Mouse (Mus musculus): ENCODE measurements around the gene Ubl5. TPM values are rescaled to one million over a fixed set of nuclear protein-coding genes. Genes with fewer than 3 reads are reported as not detected.

The Ubl5 gene
- polyA plus RNA-seq, 1 experiment from 2014 or later, result 330 TPM

DNA sequence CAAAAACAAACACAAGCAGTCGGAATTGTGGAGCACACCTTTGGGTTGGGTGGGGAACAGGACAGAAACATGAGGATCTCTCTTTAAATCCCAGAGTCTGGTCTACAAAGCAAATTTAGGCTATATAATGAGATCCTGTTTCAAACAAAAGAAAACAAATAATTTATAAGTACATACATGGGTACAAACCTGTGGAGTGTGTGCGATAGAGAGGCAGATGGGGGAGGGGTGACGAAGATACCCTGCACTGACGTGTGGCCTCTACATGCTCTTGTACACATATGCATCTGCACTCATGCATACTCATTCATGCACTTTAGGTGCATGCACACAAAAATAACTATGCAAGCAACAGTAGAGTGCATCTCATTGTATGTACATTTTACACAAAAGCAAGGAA is 3.2 kb upstream of the Ubl5 start:
- Histone ChIP-seq H3K4me1 (peaks cover 18% of the 10 kb centered on the region), H3K9me3 (replicated peaks) (no peaks in the 10 kb centered on the region), H3K27me3 (ENCODE audit: low read depth, poor library complexity, severe bottlenecking) (no peaks in the 10 kb centered on the region), H3K4me3 (no peak overlapping the region), H3K27ac (no peak overlapping the region), H3K36me3 (peaks cover 35% of the 10 kb centered on the region)
- WGBS, result 96% methylated on average over 4 of the region's 4 CpGs
- DNase-seq (ENCODE audit: low spot score), result no peak

DNA sequence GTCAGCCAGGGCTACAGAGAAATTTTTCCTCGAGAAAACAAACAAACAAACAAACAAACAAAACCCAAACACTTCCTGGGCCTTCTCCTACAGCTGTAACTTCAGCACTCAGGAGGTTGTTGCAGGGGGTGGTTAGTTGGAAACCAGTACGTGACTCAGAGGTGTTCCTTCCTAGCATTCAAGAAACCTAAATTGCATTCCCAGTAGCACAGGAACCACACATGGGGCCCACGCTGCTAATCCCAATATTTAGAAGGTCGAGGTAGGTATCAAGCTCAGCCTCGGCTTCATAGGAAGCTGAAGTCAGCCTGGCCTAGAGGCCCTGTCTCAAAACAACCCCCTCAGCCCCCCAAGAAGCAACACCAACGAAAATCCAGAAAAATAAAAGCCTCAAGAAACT is 1.2 kb upstream of the Ubl5 start:
- H3K4me1 ChIP-seq, result peaks cover 21% of the 10 kb centered on the region
- peak overlapping the region; percentile 93 for H3K27ac ChIP-seq
- H3K27me3 ChIP-seq (ENCODE audit: low read depth, poor library complexity, severe bottlenecking), result no peaks in the 10 kb centered on the region
- peaks cover 39% of the 10 kb centered on the region for H3K36me3 ChIP-seq
- no peaks in the 10 kb centered on the region for H3K9me3 ChIP-seq (replicated peaks)
- WGBS, result 30% methylated on average over 6 of the region's 6 CpGs
- DNase-seq (ENCODE audit: low spot score), result no peak
- peak overlapping the region; percentile 84 for H3K4me3 ChIP-seq

DNA sequence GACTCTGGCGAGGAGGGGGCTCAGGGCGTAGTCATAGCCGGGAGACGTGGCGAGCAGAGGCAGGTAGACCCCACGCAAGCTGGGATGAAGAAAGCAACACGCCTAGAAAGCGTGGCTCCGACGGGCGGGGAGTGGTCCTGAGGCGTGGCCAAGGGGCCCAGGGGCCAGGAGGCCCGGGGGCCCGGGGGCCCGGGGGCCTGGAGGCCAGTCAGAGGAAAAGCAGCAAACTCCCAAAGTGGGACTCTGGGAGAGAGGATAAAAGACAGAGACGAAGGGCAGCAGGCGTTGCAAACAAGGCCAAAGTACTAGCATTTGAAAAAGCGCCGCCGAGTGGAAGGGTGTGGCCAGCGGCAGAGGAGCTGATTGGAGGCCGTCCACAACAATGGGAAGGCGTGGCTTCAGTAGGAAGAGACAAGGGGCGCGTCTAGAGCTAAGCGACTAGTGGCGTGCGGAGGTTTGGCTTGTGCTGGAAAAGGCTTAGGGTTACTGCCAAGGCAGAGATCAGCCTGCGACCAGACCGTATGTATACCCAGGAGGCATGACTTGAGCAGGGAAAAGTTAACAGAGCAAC is 303 bp downstream of the Ubl5 start:
- peaks cover 21% of the 10 kb centered on the region for H3K4me1 ChIP-seq
- peak overlapping the region; percentile 84 for H3K4me3 ChIP-seq
- peak overlapping the region; percentile 93 for H3K27ac ChIP-seq
- under 1% methylated on average over 30 of the region's 30 CpGs for WGBS
- H3K27me3 ChIP-seq (ENCODE audit: low read depth, poor library complexity, severe bottlenecking), result no peaks in the 10 kb centered on the region
- peak; percentile 85 for DNase-seq (ENCODE audit: low spot score)
- peaks cover 39% of the 10 kb centered on the region for H3K36me3 ChIP-seq
- no peaks in the 10 kb centered on the region for H3K9me3 ChIP-seq (replicated peaks)

DNA sequence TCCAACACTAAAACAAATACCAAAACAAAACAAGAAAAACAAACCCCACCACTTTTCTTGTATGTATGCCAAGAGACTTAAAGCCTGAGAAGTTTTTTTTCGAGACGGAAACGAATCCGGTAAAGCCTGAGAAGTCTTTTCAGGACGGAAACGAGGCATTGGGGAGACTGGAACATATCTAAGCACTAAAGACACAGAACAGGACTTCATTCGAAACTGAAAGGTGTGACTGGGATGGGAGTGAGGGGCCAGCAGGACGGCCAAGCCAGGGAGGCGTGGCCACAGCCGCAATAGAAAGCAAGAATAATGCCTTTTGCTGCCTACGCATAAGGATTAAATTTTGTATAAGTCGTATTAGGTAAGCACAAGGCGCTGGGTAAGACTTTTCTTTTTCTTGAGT is 1.1 kb downstream of the Ubl5 start:
- WGBS, result 14% methylated on average over 13 of the region's 13 CpGs
- Histone ChIP-seq H3K9me3 (replicated peaks) (no peaks in the 10 kb centered on the region), H3K4me1 (peaks cover 21% of the 10 kb centered on the region), H3K27me3 (ENCODE audit: low read depth, poor library complexity, severe bottlenecking) (no peaks in the 10 kb centered on the region), H3K4me3 (peak overlapping the region; percentile 84), H3K27ac (peak overlapping the region; percentile 33; the same call in 1 of the 2 replicates), H3K36me3 (peaks cover 38% of the 10 kb centered on the region)
- DNase-seq (ENCODE audit: low spot score), result no peak

DNA sequence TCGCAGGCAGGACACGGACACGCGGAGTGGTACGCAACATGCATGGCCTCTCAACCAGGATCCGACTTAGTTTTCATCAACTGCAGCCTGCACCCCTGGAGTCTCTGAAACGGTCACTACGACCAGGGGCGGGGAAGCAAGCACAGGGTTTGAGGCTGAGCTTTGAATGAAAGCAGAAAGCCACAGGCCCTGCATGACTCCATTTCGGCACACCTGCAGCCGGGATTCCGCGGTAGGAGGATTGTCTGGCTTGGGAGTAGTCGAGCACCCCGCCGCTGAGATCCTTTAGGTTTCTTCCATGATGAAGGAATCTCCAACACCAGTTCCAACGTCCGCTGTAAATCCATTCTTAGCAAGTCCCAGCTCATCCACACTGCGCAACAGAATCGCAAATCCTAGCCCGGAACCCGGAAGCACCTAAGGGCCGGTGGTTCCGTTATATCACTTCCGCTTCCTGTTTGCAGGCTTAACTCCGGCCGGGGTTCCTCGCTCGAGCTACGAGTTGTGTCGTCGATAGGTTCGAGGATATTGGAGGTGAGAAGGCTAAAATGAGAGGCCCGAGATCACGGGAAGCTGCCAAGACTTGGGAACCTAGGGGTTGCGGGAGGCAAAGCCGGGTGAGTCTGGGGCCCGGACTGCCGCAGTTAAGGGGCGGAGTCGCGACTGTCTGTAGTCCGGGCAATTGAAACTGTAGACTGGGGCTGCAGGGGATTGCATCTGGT is 1.8 kb downstream of the Ubl5 start, which contains the start of gene Fbxl12:
TSS of gene Fbxl12 (minus strand) at position 408 of the 722 bp plus-strand sequence.
- H3K9me3 ChIP-seq (replicated peaks), result no peaks in the 10 kb centered on the region
- H3K27ac ChIP-seq, result peak within 1 kb of the TSS; percentile 62
- DNase-seq (ENCODE audit: low spot score), result peak; percentile 82
- H3K27me3 ChIP-seq (ENCODE audit: low read depth, poor library complexity, severe bottlenecking), result no peaks in the 10 kb centered on the region
- under 1% methylated on average over 43 of the region's 43 CpGs for WGBS
- peaks cover 21% of the 10 kb centered on the region for H3K4me1 ChIP-seq
- peaks cover 33% of the 10 kb centered on the region for H3K36me3 ChIP-seq
- peak within 1 kb of the TSS; percentile 84 for H3K4me3 ChIP-seq

DNA sequence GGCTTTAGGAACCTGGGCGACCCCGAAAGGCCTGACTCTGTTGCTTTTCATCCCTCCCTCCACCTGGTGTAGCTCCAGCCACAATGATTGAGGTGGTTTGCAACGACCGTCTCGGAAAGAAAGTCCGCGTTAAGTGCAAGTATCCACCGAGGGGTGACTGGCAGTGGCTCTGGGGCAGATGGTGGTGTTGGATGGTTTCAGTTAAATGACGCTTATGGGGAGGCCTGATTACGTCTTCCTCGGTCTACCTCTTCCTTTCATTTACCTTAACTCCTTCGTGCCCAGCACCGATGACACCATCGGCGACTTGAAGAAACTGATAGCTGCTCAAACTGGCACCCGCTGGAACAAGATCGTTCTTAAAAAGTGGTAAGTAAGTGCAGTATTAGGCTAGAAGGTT is 2.4 kb downstream of the Ubl5 start:
- Histone ChIP-seq H3K9me3 (replicated peaks) (no peaks in the 10 kb centered on the region), H3K27me3 (ENCODE audit: low read depth, poor library complexity, severe bottlenecking) (no peaks in the 10 kb centered on the region), H3K27ac (peak overlapping the region; percentile 62), H3K36me3 (peaks cover 31% of the 10 kb centered on the region), H3K4me3 (peak overlapping the region; percentile 84), H3K4me1 (peaks cover 21% of the 10 kb centered on the region)
- DNase-seq (ENCODE audit: low spot score), result no peak
- WGBS, result 5% methylated on average over 17 of the region's 17 CpGs

DNA sequence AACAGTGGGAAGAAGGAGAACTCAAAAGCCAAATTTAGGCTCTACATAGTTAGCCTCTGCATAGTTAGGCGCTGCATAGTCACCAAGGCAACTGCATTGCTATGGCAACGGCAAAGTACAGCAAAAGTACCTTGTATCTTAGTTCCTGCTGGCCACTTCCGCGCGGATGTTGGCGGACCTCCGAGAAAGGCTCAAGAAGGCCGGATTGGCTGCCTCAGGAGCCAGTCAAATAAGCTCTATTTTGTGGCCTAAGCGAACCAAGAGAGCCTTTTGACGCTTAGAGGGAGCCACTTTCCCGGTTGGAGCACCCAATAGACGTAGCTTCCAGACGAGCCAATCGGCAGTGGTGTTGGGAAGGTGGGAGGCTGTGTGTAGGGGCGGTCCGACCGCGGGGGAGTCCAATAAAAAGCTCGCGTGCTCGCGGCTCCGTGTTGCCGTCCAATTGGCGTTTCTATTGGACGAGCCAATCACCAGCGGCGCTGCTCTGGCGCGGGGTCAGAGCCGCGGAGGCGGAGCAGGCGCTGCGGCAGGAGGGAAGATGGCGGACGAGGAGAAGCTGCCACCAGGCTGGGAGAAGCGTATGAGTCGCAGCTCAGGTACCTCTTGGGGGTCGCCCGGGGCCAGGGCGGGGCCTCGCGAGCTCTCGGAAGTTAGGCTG is 9.1 kb downstream of the Ubl5 start, which contains the start of gene Pin1:
TSS of gene Pin1 (plus strand) at position 494 of the 658 bp plus-strand sequence.
- H3K27ac ChIP-seq, result peak within 1 kb of the TSS; percentile 90
- under 1% methylated on average over 45 of the region's 45 CpGs for WGBS
- no peaks in the 10 kb centered on the region for H3K9me3 ChIP-seq (replicated peaks)
- peaks cover 56% of the 10 kb centered on the region for H3K36me3 ChIP-seq
- H3K4me3 ChIP-seq, result peak within 1 kb of the TSS; percentile 97
- no peaks in the 10 kb centered on the region for H3K27me3 ChIP-seq (ENCODE audit: low read depth, poor library complexity, severe bottlenecking)
- peak; percentile 95 for DNase-seq (ENCODE audit: low spot score)
- peaks cover 23% of the 10 kb centered on the region for H3K4me1 ChIP-seq

DNA sequence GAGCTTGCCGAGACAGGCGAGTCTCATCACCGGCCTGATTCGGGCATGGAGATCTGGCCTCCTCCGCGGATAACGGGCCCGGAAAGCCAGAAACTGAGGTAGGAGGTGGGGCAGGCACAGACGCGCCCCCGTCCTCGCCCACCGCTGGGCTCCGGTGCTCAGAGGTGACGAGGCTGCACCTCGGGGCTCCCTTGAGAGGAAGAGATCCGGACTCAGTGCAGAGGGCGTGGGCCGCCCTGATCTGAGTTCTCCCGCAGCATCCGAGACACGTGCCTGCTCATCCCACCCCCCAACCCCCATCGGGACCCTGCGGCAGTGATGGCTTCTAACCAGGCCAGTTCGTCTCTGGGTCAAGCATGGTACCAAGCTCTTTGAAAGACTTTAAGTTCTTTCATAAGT is 9.6 kb downstream of the Ubl5 start:
- peak overlapping the region; percentile 97 for H3K4me3 ChIP-seq
- H3K27ac ChIP-seq, result peak overlapping the region; percentile 90
- 0% methylated on average over 25 of the region's 25 CpGs for WGBS

DNA sequence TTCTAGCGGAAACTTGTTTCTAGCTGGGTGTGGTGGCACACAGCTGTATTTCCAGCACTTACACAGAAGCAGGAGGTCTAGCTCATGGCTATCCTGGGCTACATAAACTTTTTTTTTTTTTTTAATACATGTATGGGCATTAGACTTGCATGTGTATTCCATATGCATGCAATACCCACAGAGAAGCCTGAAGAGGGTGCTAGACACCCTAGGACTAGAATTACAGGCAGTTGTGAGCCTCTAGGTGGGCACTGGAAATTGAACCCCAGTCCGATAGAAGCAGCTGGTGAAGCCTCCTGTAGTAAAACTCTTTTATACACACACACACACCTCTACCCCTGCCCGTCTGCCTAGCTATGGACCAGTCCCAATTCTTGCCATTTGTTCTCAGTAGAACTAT is 11.2 kb downstream of the Ubl5 start:
- no peak for DNase-seq (ENCODE audit: low spot score)
- no peaks in the 10 kb centered on the region for H3K27me3 ChIP-seq (ENCODE audit: low read depth, poor library complexity, severe bottlenecking)
- H3K9me3 ChIP-seq (replicated peaks), result no peaks in the 10 kb centered on the region
- peaks cover 58% of the 10 kb centered on the region for H3K36me3 ChIP-seq
- peak overlapping the region; percentile 97 for H3K4me3 ChIP-seq
- 90% methylated on average over 3 of the region's 3 CpGs for WGBS
- peaks cover 23% of the 10 kb centered on the region for H3K4me1 ChIP-seq
- no peak overlapping the region for H3K27ac ChIP-seq

More for the DNA sequence above, 9.6 kb downstream of the Ubl5 start:
- no peak for DNase-seq (ENCODE audit: low spot score)
- H3K27me3 ChIP-seq (ENCODE audit: low read depth, poor library complexity, severe bottlenecking), result no peaks in the 10 kb centered on the region
- H3K4me1 ChIP-seq, result peaks cover 23% of the 10 kb centered on the region
- H3K36me3 ChIP-seq, result peaks cover 56% of the 10 kb centered on the region
- H3K9me3 ChIP-seq (replicated peaks), result no peaks in the 10 kb centered on the region

DNA sequence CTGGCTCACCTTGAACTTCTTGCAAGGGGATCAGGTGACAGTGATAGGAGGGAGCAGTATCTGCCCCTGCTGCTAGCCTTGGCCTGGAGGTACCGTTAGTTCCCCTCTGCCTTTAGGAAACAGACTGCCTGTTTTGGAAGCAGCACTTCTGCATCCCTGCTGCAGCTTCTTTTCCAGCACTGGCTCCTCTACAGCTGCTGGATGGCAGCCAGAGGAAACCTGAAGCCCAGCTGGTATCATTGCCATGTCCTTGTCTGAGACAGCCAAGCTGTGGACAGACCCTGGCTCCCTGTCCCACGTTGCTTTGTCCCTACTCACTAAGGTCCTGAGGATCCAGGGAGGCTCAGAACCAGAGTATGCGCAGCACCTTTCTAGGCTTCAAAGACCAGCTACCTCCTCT is 14.9 kb downstream of the Ubl5 start:
- no peaks in the 10 kb centered on the region for H3K9me3 ChIP-seq (replicated peaks)
- H3K4me3 ChIP-seq, result no peak overlapping the region
- H3K27ac ChIP-seq, result no peak overlapping the region
- H3K36me3 ChIP-seq, result peaks cover 93% of the 10 kb centered on the region
- no peaks in the 10 kb centered on the region for H3K27me3 ChIP-seq (ENCODE audit: low read depth, poor library complexity, severe bottlenecking)
- DNase-seq (ENCODE audit: low spot score), result no peak
- 90% methylated on average over 3 of the region's 3 CpGs for WGBS
- H3K4me1 ChIP-seq, result peaks cover 16% of the 10 kb centered on the region

DNA sequence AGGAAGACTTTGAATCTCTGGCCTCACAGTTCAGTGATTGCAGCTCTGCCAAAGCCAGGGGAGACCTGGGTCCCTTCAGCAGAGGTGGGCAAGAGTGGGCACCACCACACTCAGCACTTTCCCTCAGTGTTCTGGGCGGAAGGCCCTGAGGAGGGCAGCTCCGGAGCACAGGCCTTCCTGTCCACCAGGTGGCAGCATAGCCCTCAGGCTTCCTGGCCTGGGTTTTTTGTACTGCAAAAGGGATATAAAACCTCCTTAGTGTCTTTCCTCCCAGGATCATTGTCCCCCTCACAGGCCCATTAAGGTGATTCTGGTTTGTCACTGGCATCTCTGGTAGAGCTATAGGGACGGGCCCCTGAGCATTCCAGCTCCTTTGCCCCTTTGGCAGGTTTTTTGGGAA is 19.6 kb downstream of the Ubl5 start:
- H3K36me3 ChIP-seq, result peaks cover 81% of the 10 kb centered on the region
- WGBS, result 79% methylated on average over 3 of the region's 3 CpGs
- peak; percentile 68 for DNase-seq (ENCODE audit: low spot score)

DNA sequence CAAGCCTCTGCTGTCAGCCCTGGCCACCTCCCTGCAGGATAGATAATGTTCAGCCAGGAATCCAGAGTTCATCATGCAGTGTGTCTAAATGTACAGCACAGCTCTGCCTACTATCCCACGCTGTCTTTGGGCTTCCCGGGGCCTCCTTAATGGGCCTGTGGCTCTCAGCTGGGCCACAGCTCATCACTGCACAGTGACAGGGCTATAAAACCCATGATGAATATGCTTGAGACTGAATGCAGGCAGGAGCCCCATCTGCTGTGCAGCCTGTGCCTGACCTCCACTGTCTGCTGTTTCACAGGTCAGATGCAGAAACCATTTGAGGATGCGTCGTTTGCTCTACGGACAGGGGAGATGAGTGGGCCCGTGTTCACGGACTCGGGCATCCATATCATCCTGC is 20.2 kb downstream of the Ubl5 start:
- Histone ChIP-seq H3K4me1 (peaks cover 13% of the 10 kb centered on the region; the same call in 1 of the 2 replicates), H3K27ac (no peak overlapping the region), H3K27me3 (ENCODE audit: low read depth, poor library complexity, severe bottlenecking) (no peaks in the 10 kb centered on the region), H3K36me3 (peaks cover 76% of the 10 kb centered on the region), H3K4me3 (no peak overlapping the region), H3K9me3 (replicated peaks) (no peaks in the 10 kb centered on the region)
- no peak for DNase-seq (ENCODE audit: low spot score)
- WGBS, result 83% methylated on average over 8 of the region's 8 CpGs

More for the DNA sequence above, 19.6 kb downstream of the Ubl5 start:
- H3K4me3 ChIP-seq, result no peak overlapping the region
- no peaks in the 10 kb centered on the region for H3K9me3 ChIP-seq (replicated peaks)
- H3K27me3 ChIP-seq (ENCODE audit: low read depth, poor library complexity, severe bottlenecking), result no peaks in the 10 kb centered on the region
- H3K4me1 ChIP-seq, result peaks cover 13% of the 10 kb centered on the region; the same call in 1 of the 2 replicates
- H3K27ac ChIP-seq, result no peak overlapping the region

DNA sequence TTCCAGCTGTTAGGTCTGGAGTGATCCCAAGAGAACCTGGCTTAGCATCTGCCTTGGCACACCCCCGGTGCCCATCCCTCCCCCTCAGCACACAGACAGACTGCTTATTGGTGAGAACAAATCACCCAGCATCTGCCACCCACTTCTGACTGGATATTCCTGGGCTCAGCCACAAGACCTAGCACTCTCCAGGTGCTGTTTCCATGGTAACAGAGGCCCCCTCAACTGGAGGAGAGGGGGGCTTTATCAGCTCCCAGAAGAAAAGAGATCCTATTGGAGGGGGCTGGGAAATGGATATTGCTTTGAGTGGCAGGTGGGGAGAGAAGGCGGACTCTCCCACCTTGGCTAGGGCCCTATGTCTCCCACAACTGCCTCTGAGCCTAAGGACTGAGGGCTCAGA is 21.3 kb downstream of the Ubl5 start:
- Histone ChIP-seq H3K9me3 (replicated peaks) (no peaks in the 10 kb centered on the region), H3K27ac (no peak overlapping the region), H3K27me3 (ENCODE audit: low read depth, poor library complexity, severe bottlenecking) (no peaks in the 10 kb centered on the region), H3K4me1 (peaks cover 13% of the 10 kb centered on the region; the same call in 1 of the 2 replicates), H3K36me3 (peaks cover 65% of the 10 kb centered on the region), H3K4me3 (no peak overlapping the region)
- DNase-seq (ENCODE audit: low spot score), result no peak
- WGBS, result 93% methylated on average over 2 of the region's 2 CpGs

Measured in limb, embryonic 10.5 days (tissue).